Mouse (Mus musculus) stomach, postnatal 0 days (tissue): ENCODE data around the gene Dhx37. TPM values are rescaled to one million over a fixed set of nuclear protein-coding genes. Genes with fewer than 3 reads are reported as not detected.

Experiments used
- ATAC-seq: fragments of 200-750 bp; cut with Nextera tagmentation; 2 replicates; pipeline ENCODE4 v1.8.0; 2017; ENCODE audit not compliant: low FRiP score, low TSS enrichment
- DNase-seq: peaks from one replicate; pipeline ENCODE4 v3.0.0-alpha.2; 2016; ENCODE audit warnings: low spot score
- H3K27ac ChIP-seq: fragments of 300-500 bp; sonication (generic); replicated peaks from 2 replicates; pipeline ENCODE4 v1.5.1; 2014; ENCODE audit warnings: mild to moderate bottlenecking, control low read depth
- H3K27me3 ChIP-seq: fragments of 300-500 bp; sonication (generic); 2 replicates; pipeline ENCODE4 v1.6.1; 2014; ENCODE audit warnings: low read length; ENCODE audit not compliant: control insufficient read depth, insufficient read depth
- H3K36me3 ChIP-seq: fragments of 300-500 bp; sonication (generic); 2 replicates; pipeline ENCODE4 v1.6.1; 2014; ENCODE audit warnings: low read length, mixed read lengths; ENCODE audit not compliant: control insufficient read depth, insufficient read depth
- H3K4me1 ChIP-seq: fragments of 300-500 bp; sonication (generic); replicated peaks from 2 replicates; pipeline ENCODE4 v1.6.1; 2014; ENCODE audit warnings: antibody characterized with exemption; ENCODE audit not compliant: control insufficient read depth, insufficient read depth
- H3K4me2 ChIP-seq: fragments of 300-500 bp; sonication (generic); replicated peaks from 2 replicates; pipeline ENCODE4 v1.6.1; 2014; ENCODE audit warnings: low read depth, mild to moderate bottlenecking, control low read depth, moderate library complexity
- H3K4me3 ChIP-seq: fragments of 300-500 bp; sonication (generic); 2 replicates; pipeline ENCODE4 v1.5.1; 2014; ENCODE audit warnings: low read depth, low read length, control low read depth
- H3K9ac ChIP-seq: fragments of 300-500 bp; sonication (generic); 2 replicates; pipeline ENCODE4 v1.6.1; 2014; ENCODE audit warnings: mild to moderate bottlenecking, low read length, control low read depth, mixed read lengths
- H3K9me3 ChIP-seq: fragments of 300-500 bp; sonication (generic); 2 replicates; pipeline ENCODE4 v1.6.1; 2016; ENCODE audit warnings: low read length; ENCODE audit not compliant: control insufficient read depth
- CTCF ChIP-seq: IDR thresholded peaks from 2 replicates; pipeline ENCODE4 v1.5.1; 2016; ENCODE audit warnings: antibody characterized with exemption, low read depth, mild to moderate bottlenecking, moderate library complexity
- EP300 ChIP-seq: optimal IDR thresholded peaks from 2 replicates; pipeline ENCODE3; 2016; ENCODE audit warnings: antibody characterized with exemption
- WGBS: fragments of 180-500 bp; shearing (Covaris S2); extraction: QIAGEN DNeasy Blood & Tissue Kit; methylation state at CpG from one replicate; pipeline ENCODE4 v1.1.7; 2014; 5-methylcytosine and 5-hydroxymethylcytosine counted together
- polyA plus RNA-seq: library from polyadenylated mRNA; unstranded; fragments of >200 nt; fragmentation: Nextera tagmentation; extraction: Ambion mirVana; gene quantifications from 2 replicates; pipeline ENCODE4 v1.2.1, GENCODE M21; 2015

Dhx37 gene
- polyA plus RNA-seq, 1 experiment from 2014 or later: 3.3 TPM

GRCm38 (mm10) chr5:125384512-125385214 is 49.3 kb downstream of the Dhx37 start:
- Histone ChIP-seq H3K9ac (no peak overlapping the region), H3K27me3 (no peaks in the 10 kb centered on the region), H3K36me3 (peaks cover 7% of the 10 kb centered on the region), H3K9me3 (no peaks in the 10 kb centered on the region), H3K4me2 (no peak overlapping the region), H3K4me3 (no peak overlapping the region), H3K27ac (no peak overlapping the region), H3K4me1 (no peaks in the 10 kb centered on the region)
- 64% methylated on average over 2 of the region's 2 CpGs for WGBS
- TF ChIP-seq EP300: no peak
- no peak for TF ChIP-seq CTCF
- ATAC-seq (peak; percentile 38; the same call in 1 of the 2 replicates), DNase-seq (peak; percentile 31)

GRCm38 (mm10) chr5:125383637-125384420 is 50.1 kb downstream of the Dhx37 start:
- DNase-seq: no peak
- no peaks in the 10 kb centered on the region for H3K27me3 ChIP-seq
- H3K9me3 ChIP-seq: no peaks in the 10 kb centered on the region
- no peak overlapping the region for H3K4me3 ChIP-seq
- H3K4me1 ChIP-seq: no peaks in the 10 kb centered on the region
- peak; percentile 4; the same call in 1 of the 2 replicates for ATAC-seq
- H3K9ac ChIP-seq: no peak overlapping the region
- no peak overlapping the region for H3K27ac ChIP-seq
- peaks cover 7% of the 10 kb centered on the region for H3K36me3 ChIP-seq
- TF ChIP-seq CTCF (no peak), EP300 (no peak)
- no peak overlapping the region for H3K4me2 ChIP-seq
- WGBS: 63% methylated on average over 3 of the region's 3 CpGs

- no peaks in the 10 kb centered on the region for H3K9me3 ChIP-seq
- 32% methylated on average over 6 of the region's 6 CpGs for WGBS
- no peak overlapping the region for H3K4me2 ChIP-seq
- TF ChIP-seq CTCF (peak; percentile 83), EP300 (no peak)
- no peaks in the 10 kb centered on the region for H3K27me3 ChIP-seq
- H3K4me3 ChIP-seq: no peak overlapping the region
- H3K27ac ChIP-seq: 0 out of 2 replicates have a peak overlapping the region, but pooled peaks have one; percentile 2
- no peaks in the 10 kb centered on the region for H3K4me1 ChIP-seq
- no peak overlapping the region for H3K9ac ChIP-seq
- ATAC-seq: peak; percentile 72
- H3K36me3 ChIP-seq: peaks cover 7% of the 10 kb centered on the region
- peak; percentile 67 for DNase-seq
These were observed 51.0 kb downstream of the Dhx37 start for GRCm38 (mm10) chr5:125382673-125383558.

- Histone ChIP-seq H3K27me3 (no peaks in the 10 kb centered on the region), H3K4me3 (no peak overlapping the region), H3K4me2 (no peak overlapping the region), H3K36me3 (peaks cover 7% of the 10 kb centered on the region), H3K4me1 (no peaks in the 10 kb centered on the region), H3K27ac (no peak overlapping the region), H3K9me3 (no peaks in the 10 kb centered on the region), H3K9ac (no peak overlapping the region)
- DNase-seq (no peak), ATAC-seq (peak; percentile 40)
- TF ChIP-seq EP300: no peak
- TF ChIP-seq CTCF: no peak
- WGBS: 57% methylated on average over 5 of the region's 5 CpGs
These were observed 51.8 kb downstream of the Dhx37 start for GRCm38 (mm10) chr5:125381954-125382672.

- no peak for DNase-seq
- no peak overlapping the region for H3K4me3 ChIP-seq
- H3K36me3 ChIP-seq: no peaks in the 10 kb centered on the region
- H3K9me3 ChIP-seq: no peaks in the 10 kb centered on the region
- TF ChIP-seq EP300 (no peak), CTCF (peak; percentile 60)
- H3K27ac ChIP-seq: no peak overlapping the region
- 77% methylated on average over 5 of the region's 5 CpGs for WGBS
- no peak overlapping the region for H3K9ac ChIP-seq
- H3K4me1 ChIP-seq: no peaks in the 10 kb centered on the region
- ATAC-seq: no peak
- no peaks in the 10 kb centered on the region for H3K27me3 ChIP-seq
- no peak overlapping the region for H3K4me2 ChIP-seq
These were observed 55.0 kb downstream of the Dhx37 start for GRCm38 (mm10) chr5:125378919-125379318.
